Mouse (Mus musculus): ENCODE results near the gene Flnc. TPM values are rescaled to one million over a fixed set of nuclear protein-coding genes. Genes with fewer than 3 reads are reported as not detected.

Flnc gene
- polyA plus RNA-seq, 1 experiment: 5.9 TPM

- WGBS: 66% methylated on average over 5 of the region's 5 CpGs
- peaks cover 30% of the 10 kb centered on the region for H3K27me3 ChIP-seq (ENCODE audit: control insufficient read depth, insufficient read depth, low read length)
- no peak overlapping the region for H3K27ac ChIP-seq (ENCODE audit: insufficient read depth, low read depth, low read length)
- no peaks in the 10 kb centered on the region for H3K36me3 ChIP-seq (ENCODE audit: control insufficient read depth, insufficient read depth, low read length)
- peaks cover 6% of the 10 kb centered on the region for H3K4me1 ChIP-seq (ENCODE audit: control insufficient read depth, insufficient read depth, insufficient read length, low read length)
- TF ChIP-seq CTCF (IDR thresholded peaks at IDR 0.05; ENCODE audit: extremely low read depth, insufficient read length, insufficient replicate concordance, low read depth, low read length) (no peak), POLR2A (IDR thresholded peaks at IDR 0.05; ENCODE audit: low read depth, low read length) (no peak)
- H3K4me3 ChIP-seq (ENCODE audit: low read depth, low read length): no peak overlapping the region
These were observed 1.6 kb upstream of the Flnc start for GRCm38 (mm10) chr6:29431473-29431872.

- Histone ChIP-seq H3K4me1 (ENCODE audit: control insufficient read depth, insufficient read depth, insufficient read length, low read length) (peaks cover 6% of the 10 kb centered on the region), H3K27ac (ENCODE audit: insufficient read depth, low read depth, low read length) (no peak overlapping the region), H3K36me3 (ENCODE audit: control insufficient read depth, insufficient read depth, low read length) (no peaks in the 10 kb centered on the region), H3K27me3 (ENCODE audit: control insufficient read depth, insufficient read depth, low read length) (peaks cover 30% of the 10 kb centered on the region), H3K4me3 (ENCODE audit: low read depth, low read length) (no peak overlapping the region)
- no peak for TF ChIP-seq POLR2A (IDR thresholded peaks at IDR 0.05; ENCODE audit: low read depth, low read length)
- no peak for TF ChIP-seq CTCF (IDR thresholded peaks at IDR 0.05; ENCODE audit: extremely low read depth, insufficient read length, insufficient replicate concordance, low read depth, low read length)
- WGBS: 58% methylated on average over 3 of the region's 3 CpGs
These were observed 900 bp upstream of the Flnc start for GRCm38 (mm10) chr6:29432156-29432555.

- Histone ChIP-seq H3K4me1 (ENCODE audit: control insufficient read depth, insufficient read depth, insufficient read length, low read length) (peaks cover 6% of the 10 kb centered on the region), H3K27me3 (ENCODE audit: control insufficient read depth, insufficient read depth, low read length) (peaks cover 30% of the 10 kb centered on the region), H3K4me3 (ENCODE audit: low read depth, low read length) (peak overlapping the region; percentile 60), H3K27ac (ENCODE audit: insufficient read depth, low read depth, low read length) (no peak overlapping the region), H3K36me3 (ENCODE audit: control insufficient read depth, insufficient read depth, low read length) (no peaks in the 10 kb centered on the region)
- TF ChIP-seq POLR2A (IDR thresholded peaks at IDR 0.05; ENCODE audit: low read depth, low read length) (no peak), CTCF (IDR thresholded peaks at IDR 0.05; ENCODE audit: extremely low read depth, insufficient read length, insufficient replicate concordance, low read depth, low read length) (no peak)
These were observed 399 bp upstream of the Flnc start for GRCm38 (mm10) chr6:29432676-29433037.

- no peak for TF ChIP-seq CTCF (IDR thresholded peaks at IDR 0.05; ENCODE audit: extremely low read depth, insufficient read length, insufficient replicate concordance, low read depth, low read length)
- no peak for TF ChIP-seq POLR2A (IDR thresholded peaks at IDR 0.05; ENCODE audit: low read depth, low read length)
- H3K27me3 ChIP-seq (ENCODE audit: control insufficient read depth, insufficient read depth, low read length): peaks cover 30% of the 10 kb centered on the region
- H3K27ac ChIP-seq (ENCODE audit: insufficient read depth, low read depth, low read length): peak overlapping the region; percentile 52
- WGBS: 15% methylated on average over 27 of the region's 27 CpGs
- no peaks in the 10 kb centered on the region for H3K36me3 ChIP-seq (ENCODE audit: control insufficient read depth, insufficient read depth, low read length)
- H3K4me3 ChIP-seq (ENCODE audit: low read depth, low read length): peak overlapping the region; percentile 60
- H3K4me1 ChIP-seq (ENCODE audit: control insufficient read depth, insufficient read depth, insufficient read length, low read length): peaks cover 6% of the 10 kb centered on the region
These were observed 1.0 kb downstream of the Flnc start for GRCm38 (mm10) chr6:29433804-29434795.

GRCm38 (mm10) chr6:29434911-29435691 lies 2.0 kb downstream of the Flnc start:
- Histone ChIP-seq H3K4me3 (ENCODE audit: low read depth, low read length) (peak overlapping the region; percentile 60), H3K27me3 (ENCODE audit: control insufficient read depth, insufficient read depth, low read length) (peaks cover 30% of the 10 kb centered on the region), H3K4me1 (ENCODE audit: control insufficient read depth, insufficient read depth, insufficient read length, low read length) (peaks cover 6% of the 10 kb centered on the region), H3K27ac (ENCODE audit: insufficient read depth, low read depth, low read length) (peak overlapping the region; percentile 13; the same call in 1 of the 2 replicates), H3K36me3 (ENCODE audit: control insufficient read depth, insufficient read depth, low read length) (no peaks in the 10 kb centered on the region)
- no peak for TF ChIP-seq CTCF (IDR thresholded peaks at IDR 0.05; ENCODE audit: extremely low read depth, insufficient read length, insufficient replicate concordance, low read depth, low read length)
- TF ChIP-seq POLR2A (IDR thresholded peaks at IDR 0.05; ENCODE audit: low read depth, low read length): no peak
- 18% methylated on average over 13 of the region's 13 CpGs for WGBS

- 45% methylated on average over 6 of the region's 6 CpGs for WGBS
- Histone ChIP-seq H3K27me3 (ENCODE audit: control insufficient read depth, insufficient read depth, low read length) (peaks cover 30% of the 10 kb centered on the region), H3K27ac (ENCODE audit: insufficient read depth, low read depth, low read length) (peak overlapping the region; percentile 14; the same call in 1 of the 2 replicates), H3K4me1 (ENCODE audit: control insufficient read depth, insufficient read depth, insufficient read length, low read length) (peaks cover 6% of the 10 kb centered on the region), H3K4me3 (ENCODE audit: low read depth, low read length) (0 out of 2 replicates have a peak overlapping the region, but pooled peaks have one; percentile 5), H3K36me3 (ENCODE audit: control insufficient read depth, insufficient read depth, low read length) (no peaks in the 10 kb centered on the region)
- no peak for TF ChIP-seq POLR2A (IDR thresholded peaks at IDR 0.05; ENCODE audit: low read depth, low read length)
- TF ChIP-seq CTCF (IDR thresholded peaks at IDR 0.05; ENCODE audit: extremely low read depth, insufficient read length, insufficient replicate concordance, low read depth, low read length): no peak
These were observed 2.9 kb downstream of the Flnc start for GRCm38 (mm10) chr6:29435940-29436451.

Data from small intestine, adult 2 months (tissue).